Comparison of ENCODE assay signal across 22 mouse cellular contexts in genomic region chr1:180952808-180953207, GRCm38 (mm10). TPM values are rescaled to one million over a fixed set of nuclear protein-coding genes. Genes with fewer than 3 reads are reported as not detected.
DNase-seq lines count a peak whose midpoint lies in the region; ATAC-seq and TF ChIP-seq lines count a peak whose summit lies in the region.
"Had no signal": no experiment of that assay in that cellular context is flagged by ENCODE, and none has a peak within 500 bp of the region (broad histone marks: within the 10 kb centered on the region; RNA-seq: fewer than 3 reads in every experiment).

No protein-coding gene starts in this region.

- H3K9ac ChIP-seq in liver, embryonic 16.5 days (ENCODE audit: low read depth, low read length): no peak overlapping the region
- H3K9ac ChIP-seq in liver, embryonic 11.5 days (ENCODE audit: low read depth, low read length): no peak overlapping the region
- no peak overlapping the region for H3K9ac ChIP-seq in stomach, embryonic 14.5 days (replicated peaks; ENCODE audit: low read depth, low read length)
- no peak overlapping the region for H3K9ac ChIP-seq in forebrain, postnatal 0 days
- H3K9ac ChIP-seq: forebrain, embryonic 13.5 days; heart, embryonic 15.5 days; hindbrain, embryonic 13.5 days had no signal

- H3K9me3 ChIP-seq in liver, embryonic 16.5 days (replicated peaks; ENCODE audit: control insufficient read depth, low read length): no peaks in the 10 kb centered on the region
- no peaks in the 10 kb centered on the region for H3K9me3 ChIP-seq in liver, embryonic 11.5 days (ENCODE audit: control insufficient read depth, low read length)
- H3K9me3 ChIP-seq in stomach, embryonic 14.5 days (ENCODE audit: control insufficient read depth, low read depth, low read length): no peaks in the 10 kb centered on the region
- no peaks in the 10 kb centered on the region for H3K9me3 ChIP-seq in forebrain, postnatal 0 days (ENCODE audit: low read length)
- H3K9me3 ChIP-seq: embryonic facial prominence, embryonic 10.5 days; forebrain, embryonic 13.5 days; heart, embryonic 10.5 days; heart, embryonic 15.5 days; hindbrain, embryonic 13.5 days had no signal

- no peak overlapping the region for H3K4me3 ChIP-seq in liver, embryonic 16.5 days (ENCODE audit: low read depth, low read length)
- H3K4me3 ChIP-seq in liver, embryonic 11.5 days (ENCODE audit: low read depth, low read length): no peak overlapping the region
- H3K4me3 ChIP-seq in stomach, embryonic 14.5 days (ENCODE audit: low read depth, low read length): no peak overlapping the region
- no peak overlapping the region for H3K4me3 ChIP-seq in forebrain, postnatal 0 days (ENCODE audit: low read depth, low read length)
- H3K4me3 ChIP-seq: embryonic facial prominence, embryonic 10.5 days; forebrain, embryonic 13.5 days; gastrocnemius, adult 2 months; heart, embryonic 10.5 days; heart, embryonic 15.5 days; hindbrain, embryonic 13.5 days had no signal

- no peak for ATAC-seq in liver, embryonic 16.5 days (ENCODE audit: low read depth)
- no peak for ATAC-seq in liver, embryonic 11.5 days (replicated peaks; ENCODE audit: low FRiP score)
- no peak for ATAC-seq in stomach, embryonic 14.5 days (ENCODE audit: insufficient number of reproducible peaks, insufficient read depth, low FRiP score, low read depth)
- ATAC-seq in forebrain, postnatal 0 days: no peak
- ATAC-seq: forebrain, embryonic 13.5 days had no signal

- 0 out of 2 replicates have a peak, but pooled peaks cover 5% of the 10 kb centered on the region for H3K36me3 ChIP-seq in liver, embryonic 16.5 days (ENCODE audit: control insufficient read depth, insufficient read depth)
- peaks cover 2% of the 10 kb centered on the region; the same call in 1 of the 2 replicates for H3K36me3 ChIP-seq in liver, embryonic 11.5 days (ENCODE audit: control insufficient read depth, insufficient read depth, low read length)
- peaks cover 21% of the 10 kb centered on the region; the same call in 1 of the 2 replicates for H3K36me3 ChIP-seq in stomach, embryonic 14.5 days (ENCODE audit: control insufficient read depth, insufficient read depth, low read length)
- H3K36me3 ChIP-seq in forebrain, postnatal 0 days (ENCODE audit: insufficient read depth): no peaks in the 10 kb centered on the region
- H3K36me3 ChIP-seq: embryonic facial prominence, embryonic 10.5 days; hindbrain, embryonic 13.5 days had no signal

- peak overlapping the region; percentile 21; the same call in 1 of the 2 replicates for H3K27ac ChIP-seq in liver, embryonic 16.5 days (ENCODE audit: low read length)
- H3K27ac ChIP-seq in liver, embryonic 11.5 days (ENCODE audit: low read depth, low read length): no peak overlapping the region
- H3K27ac ChIP-seq in stomach, embryonic 14.5 days (ENCODE audit: low read length): peak overlapping the region; percentile 71
- no peak overlapping the region for H3K27ac ChIP-seq in forebrain, postnatal 0 days (ENCODE audit: low read depth, low read length)
- H3K27ac ChIP-seq: forebrain, embryonic 13.5 days; gastrocnemius, adult 2 months; heart, embryonic 10.5 days; heart, embryonic 15.5 days; hindbrain, embryonic 13.5 days had no signal

- no peaks in the 10 kb centered on the region for H3K27me3 ChIP-seq in liver, embryonic 16.5 days (ENCODE audit: control insufficient read depth, insufficient read depth, low read depth, low read length)
- H3K27me3 ChIP-seq in liver, embryonic 11.5 days (replicated peaks; ENCODE audit: control insufficient read depth, insufficient read depth, low read length): no peaks in the 10 kb centered on the region
- no peaks in the 10 kb centered on the region for H3K27me3 ChIP-seq in stomach, embryonic 14.5 days (ENCODE audit: control insufficient read depth, insufficient read depth, low read length)
- H3K27me3 ChIP-seq in forebrain, postnatal 0 days (ENCODE audit: insufficient read depth, low read length): no peaks in the 10 kb centered on the region
- H3K27me3 ChIP-seq: CH12.LX; forebrain, embryonic 13.5 days; heart, embryonic 15.5 days; hindbrain, embryonic 13.5 days; Patski had no signal

- no peak for DNase-seq in liver, embryonic 11.5 days (ENCODE audit: low spot score)
- peak; percentile 57 for DNase-seq in urinary bladder, postnatal 14 days (ENCODE audit: low spot score)
- no peak for DNase-seq in urinary bladder, postnatal 10 days (ENCODE audit: low spot score)
- DNase-seq in kidney, postnatal 25 days: no peak
- no peak for DNase-seq in forebrain, postnatal 0 days
- DNase-seq: adrenal gland, postnatal 25 days; cerebellum, adult 2 months; cerebellum, postnatal 10 days; gastrocnemius, adult 2 months; gastrocnemius, postnatal 36 days; heart, adult 18-20 months; heart, postnatal 14 days had no signal

- no peak for TF ChIP-seq CTCF in forebrain, postnatal 0 days (IDR thresholded peaks at IDR 0.05; ENCODE audit: low read depth)

- peaks cover 2% of the 10 kb centered on the region for H3K4me1 ChIP-seq in liver, embryonic 16.5 days (ENCODE audit: control insufficient read depth, low read depth, low read length)
- 0 out of 2 replicates have a peak, but pooled peaks cover 4% of the 10 kb centered on the region for H3K4me1 ChIP-seq in liver, embryonic 11.5 days (replicated peaks; ENCODE audit: control insufficient read depth, insufficient read depth, low read length)
- H3K4me1 ChIP-seq in stomach, embryonic 14.5 days (ENCODE audit: control insufficient read depth, insufficient read depth, low read length): no peaks in the 10 kb centered on the region
- H3K4me1 ChIP-seq in forebrain, postnatal 0 days (ENCODE audit: insufficient read depth): no peaks in the 10 kb centered on the region
- H3K4me1 ChIP-seq: forebrain, embryonic 13.5 days; heart, embryonic 10.5 days; heart, embryonic 15.5 days; hindbrain, embryonic 13.5 days had no signal

- WGBS in liver, embryonic 16.5 days (ENCODE audit: insufficient replicate concordance): 62% methylated on average over 5 of the region's 5 CpGs
- WGBS in liver, embryonic 11.5 days: 79% methylated on average over 5 of the region's 5 CpGs
- WGBS in stomach, embryonic 14.5 days: 80% methylated on average over 5 of the region's 5 CpGs
- 91% methylated on average over 5 of the region's 5 CpGs for WGBS in forebrain, postnatal 0 days

- H3K4me2 ChIP-seq in liver, embryonic 16.5 days (ENCODE audit: low read depth, low read length): no peak overlapping the region
- no peak overlapping the region for H3K4me2 ChIP-seq in liver, embryonic 11.5 days
- H3K4me2 ChIP-seq in stomach, embryonic 14.5 days (replicated peaks; ENCODE audit: low read depth, low read length): no peak overlapping the region
- no peak overlapping the region for H3K4me2 ChIP-seq in forebrain, postnatal 0 days (ENCODE audit: low read depth)
- H3K4me2 ChIP-seq: forebrain, embryonic 13.5 days; heart, embryonic 15.5 days; hindbrain, embryonic 13.5 days had no signal

RNA-seq across cellular contexts. Expression of gene Tmem63a, which starts 10.7 kb away (rescaled TPM):
- 8.9 and 10.9 TPM in 2 replicates for polyA plus RNA-seq in liver, embryonic 16.5 days (2015; fragmentation: Nextera tagmentation; extraction: Ambion mirVana)
- polyA plus RNA-seq in liver, embryonic 11.5 days (2014; fragmentation: Nextera tagmentation; extraction: Ambion mirVana): 7.8 and 8.3 TPM in 2 replicates
- polyA plus RNA-seq in stomach, embryonic 14.5 days (2014; fragmentation: Nextera tagmentation; extraction: Ambion mirVana): 14.8 and 17.9 TPM in 2 replicates
- total RNA-seq in forebrain, postnatal 0 days (2014; rRNA removed): 1.3 and 3.2 TPM in 2 replicates
- 1.8 and 2.1 TPM in 2 replicates for polyA plus RNA-seq in forebrain, postnatal 0 days (2015; fragmentation: Nextera tagmentation; extraction: Ambion mirVana)

RNA-seq across cellular contexts. Expression of gene Lefty1, which starts 18.0 kb away (rescaled TPM):
- 3.5 and 3.6 TPM in 2 replicates for polyA plus RNA-seq in liver, embryonic 16.5 days (2015; fragmentation: Nextera tagmentation; extraction: Ambion mirVana)
- 7.3 and 9.5 TPM in 2 replicates for polyA plus RNA-seq in liver, embryonic 11.5 days (2014; fragmentation: Nextera tagmentation; extraction: Ambion mirVana)
- polyA plus RNA-seq in stomach, embryonic 14.5 days (2014; fragmentation: Nextera tagmentation; extraction: Ambion mirVana): 1.8 and 3.6 TPM in 2 replicates
- not detected in 2 replicates for total RNA-seq in forebrain, postnatal 0 days (2014; rRNA removed)
- polyA plus RNA-seq in forebrain, postnatal 0 days (2015; fragmentation: Nextera tagmentation; extraction: Ambion mirVana): 0.33 and 0.35 TPM in 2 replicates
- total RNA-seq: CH12.LX had no signal
- polyA plus RNA-seq: forebrain, embryonic 13.5 days had no signal

RNA-seq across cellular contexts. Expression of gene Pycr2, which starts 48.7 kb away (rescaled TPM):
- polyA plus RNA-seq in liver, embryonic 16.5 days (2015; fragmentation: Nextera tagmentation; extraction: Ambion mirVana): 81.2 and 83.4 TPM in 2 replicates
- 162 and 171 TPM in 2 replicates for polyA plus RNA-seq in liver, embryonic 11.5 days (2014; fragmentation: Nextera tagmentation; extraction: Ambion mirVana)
- polyA plus RNA-seq in stomach, embryonic 14.5 days (2014; fragmentation: Nextera tagmentation; extraction: Ambion mirVana): 86.0 and 92.3 TPM in 2 replicates
- total RNA-seq in forebrain, postnatal 0 days (2014; rRNA removed): 64.2 and 81.2 TPM in 2 replicates
- polyA plus RNA-seq in forebrain, postnatal 0 days (2015; fragmentation: Nextera tagmentation; extraction: Ambion mirVana): 68.4 and 70.5 TPM in 2 replicates

RNA-seq across cellular contexts. Expression of gene Lefty2, which starts 59.9 kb away (rescaled TPM):
- polyA plus RNA-seq in liver, embryonic 16.5 days (2015; fragmentation: Nextera tagmentation; extraction: Ambion mirVana): not detected in 2 replicates
- not detected in 2 replicates for polyA plus RNA-seq in liver, embryonic 11.5 days (2014; fragmentation: Nextera tagmentation; extraction: Ambion mirVana)
- polyA plus RNA-seq in stomach, embryonic 14.5 days (2014; fragmentation: Nextera tagmentation; extraction: Ambion mirVana): 0.14 TPM in 1 of 2 replicates, not detected in the other
- 21.1 and 21.2 TPM in 2 replicates for total RNA-seq in forebrain, postnatal 0 days (2014; rRNA removed)
- 11.3 and 17.3 TPM in 2 replicates for polyA plus RNA-seq in forebrain, postnatal 0 days (2015; fragmentation: Nextera tagmentation; extraction: Ambion mirVana)
- total RNA-seq: CH12.LX; gastrocnemius, adult 2 months; gastrocnemius, postnatal 36 days; heart, adult 18-20 months; hematopoietic stem cell, adult 5-6 weeks had no signal
- polyA plus RNA-seq: embryonic facial prominence, embryonic 10.5 days had no signal

Comparison
In these comparisons a context has a peak if more than half of its experiments do, and no peak if none do; other contexts are left out.
1. H3K27ac ChIP-seq: peak in liver, embryonic 16.5 days (single experiment) and stomach, embryonic 14.5 days (single experiment); none in liver, embryonic 11.5 days (single experiment) and forebrain, postnatal 0 days (single experiment).